Mouse (Mus musculus) naive thymus-derived CD4-positive, alpha-beta T cell, adult 2 months (primary cell): ENCODE results near the gene Fnbp1l.

Source experiments
- DNase-seq: peaks from one replicate; pipeline ENCODE4 v3.0.0-alpha.2; 2011; ENCODE audit warnings: low read depth

The Fnbp1l gene

DNA sequence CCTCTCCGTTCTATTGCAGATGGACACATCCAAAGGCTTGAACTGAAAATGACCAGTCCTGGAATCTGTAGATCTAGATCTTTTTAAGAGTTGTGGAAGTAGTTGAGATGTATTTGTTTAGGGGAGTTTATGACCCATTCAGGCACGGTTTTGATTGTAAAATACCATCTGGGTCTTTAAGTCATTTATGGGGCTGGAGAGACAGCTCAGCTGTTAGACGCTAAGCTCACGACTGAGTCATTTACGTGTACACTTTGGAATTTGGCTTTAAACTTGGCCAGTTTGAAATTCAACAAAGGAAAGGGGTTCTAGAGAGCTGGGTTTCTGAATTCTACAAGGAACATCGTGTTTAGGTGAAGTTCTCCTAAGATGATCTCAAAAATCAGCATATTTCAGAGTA, 124.8 kb downstream of the Fnbp1l start:
- DNase-seq, result no peak

DNA sequence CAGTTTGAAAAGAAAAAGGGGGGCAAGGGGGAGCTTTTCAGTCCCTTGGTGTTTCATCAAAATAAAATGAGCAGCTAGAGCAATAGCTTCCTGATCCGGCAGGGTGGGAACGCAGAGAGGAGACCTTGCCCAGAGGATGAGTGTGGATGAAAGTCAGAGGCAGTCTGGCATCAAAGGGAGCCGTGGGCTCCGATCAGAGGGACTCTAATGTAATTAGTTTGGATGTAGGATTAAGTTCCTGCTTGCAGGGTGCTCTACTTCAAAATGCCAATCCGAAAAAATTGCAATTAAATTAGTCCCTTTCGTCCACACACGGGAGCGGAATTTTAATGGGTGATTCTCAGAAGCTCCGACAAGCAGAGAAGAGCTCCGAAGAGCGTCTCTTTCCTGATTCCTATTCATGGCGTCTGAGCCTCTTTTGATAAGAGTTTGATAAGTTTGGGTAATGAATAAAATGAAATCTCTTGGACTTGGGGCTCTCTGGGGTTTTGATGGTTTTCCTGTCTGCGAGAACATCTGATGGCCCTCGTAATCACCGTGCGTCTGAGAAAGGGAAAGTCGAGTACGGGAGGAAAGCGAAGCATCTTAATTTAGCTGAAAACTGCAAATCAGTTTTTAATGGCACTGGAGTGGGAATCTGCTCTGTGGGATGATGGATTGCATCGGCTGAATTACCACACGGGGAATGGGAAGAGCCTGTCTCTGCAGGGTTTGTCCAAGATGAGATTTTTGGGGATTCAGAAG, 126.5 kb downstream of the Fnbp1l start:
- DNase-seq, result no peak

DNA sequence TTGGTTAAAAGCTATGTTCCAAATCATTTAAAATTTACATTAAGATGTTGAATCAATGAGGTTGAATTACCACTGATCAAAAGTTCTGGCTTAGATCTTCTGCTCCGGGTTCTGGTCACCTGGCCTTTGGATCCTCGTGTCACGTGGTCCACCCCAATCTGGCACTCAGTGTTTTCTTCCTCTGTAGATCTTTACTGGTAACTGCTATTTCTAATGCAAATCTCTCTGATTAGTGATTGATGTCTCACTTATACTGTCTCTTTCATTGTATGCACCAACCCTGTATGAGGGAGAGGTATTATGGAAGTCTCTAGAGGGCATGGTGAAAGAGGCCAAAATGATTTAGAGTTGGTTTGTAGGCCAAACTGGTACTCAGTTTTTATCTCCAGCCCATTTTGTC, 127.5 kb downstream of the Fnbp1l start:
- no peak for DNase-seq

DNA sequence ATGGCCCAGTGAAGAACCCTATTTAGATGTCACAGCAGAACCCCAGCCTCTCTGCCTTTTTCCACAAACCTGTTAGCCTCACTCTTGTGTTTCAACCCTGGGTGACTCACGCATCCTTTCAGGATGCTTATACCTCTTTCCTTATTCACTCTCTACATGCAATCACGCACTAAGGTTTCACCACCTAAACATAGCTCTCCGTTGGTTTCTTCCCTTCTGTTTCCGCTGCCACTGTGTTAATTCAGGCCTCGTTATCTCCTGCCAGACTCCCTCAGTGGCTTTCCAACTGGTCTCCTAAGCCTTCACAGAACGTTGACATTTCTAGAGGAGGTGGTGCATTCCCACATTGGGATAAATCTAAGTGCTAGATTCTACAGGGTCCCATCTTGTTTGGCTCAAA, 128.9 kb downstream of the Fnbp1l start:
- no peak for DNase-seq
